Mouse (Mus musculus): ENCODE results near the gene Tbc1d20.

Gene Tbc1d20

DNA sequence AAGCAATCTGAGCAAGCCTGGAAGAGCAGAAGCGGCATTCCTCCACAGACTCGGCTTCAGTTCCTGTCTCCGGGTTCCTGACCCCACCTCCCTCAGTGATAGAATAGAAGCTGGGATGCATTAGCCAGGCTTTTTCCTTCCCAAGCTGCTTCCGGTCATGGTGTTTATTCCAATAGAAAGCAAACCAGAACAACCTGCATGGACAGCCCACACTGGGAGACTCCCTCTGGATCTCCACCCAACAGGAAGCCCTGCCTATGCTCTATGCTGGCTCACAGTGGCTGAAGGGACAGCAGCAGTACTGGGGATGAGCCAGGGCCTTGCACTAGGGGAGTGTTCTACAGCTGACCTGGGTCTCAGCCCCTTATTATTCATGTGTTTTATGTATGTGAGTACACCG lies 34.4 kb downstream of the Tbc1d20 start:
- DNase-seq = no peak

DNA sequence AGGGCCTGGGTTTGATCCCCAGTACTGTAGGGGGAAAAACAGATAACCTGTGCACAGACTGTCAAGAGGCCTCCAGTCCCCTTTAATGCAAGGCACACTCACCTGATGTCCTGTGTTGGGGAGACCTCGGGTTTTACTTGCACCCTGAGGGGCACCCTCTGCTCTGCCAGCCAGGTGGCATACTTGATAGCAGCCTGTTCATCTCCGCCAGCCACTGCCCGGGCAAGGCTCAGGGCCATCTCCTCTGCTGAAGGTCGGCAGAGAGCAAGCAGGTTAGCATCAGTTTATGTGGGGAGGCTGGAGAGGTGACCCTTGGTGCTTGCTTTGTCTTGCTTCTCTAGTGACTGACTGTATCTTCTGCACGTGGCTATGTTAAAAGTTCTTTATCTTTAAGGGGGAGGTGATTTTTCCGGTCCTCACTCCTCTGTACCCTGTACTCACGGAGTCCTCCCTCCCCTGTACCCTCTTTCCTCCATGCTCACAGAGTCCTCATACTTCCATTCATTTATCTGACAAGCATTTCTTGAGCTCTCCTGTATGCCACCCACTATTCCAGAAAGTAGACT lies 37.3 kb downstream of the Tbc1d20 start:
- DNase-seq = peak; percentile 27

DNA sequence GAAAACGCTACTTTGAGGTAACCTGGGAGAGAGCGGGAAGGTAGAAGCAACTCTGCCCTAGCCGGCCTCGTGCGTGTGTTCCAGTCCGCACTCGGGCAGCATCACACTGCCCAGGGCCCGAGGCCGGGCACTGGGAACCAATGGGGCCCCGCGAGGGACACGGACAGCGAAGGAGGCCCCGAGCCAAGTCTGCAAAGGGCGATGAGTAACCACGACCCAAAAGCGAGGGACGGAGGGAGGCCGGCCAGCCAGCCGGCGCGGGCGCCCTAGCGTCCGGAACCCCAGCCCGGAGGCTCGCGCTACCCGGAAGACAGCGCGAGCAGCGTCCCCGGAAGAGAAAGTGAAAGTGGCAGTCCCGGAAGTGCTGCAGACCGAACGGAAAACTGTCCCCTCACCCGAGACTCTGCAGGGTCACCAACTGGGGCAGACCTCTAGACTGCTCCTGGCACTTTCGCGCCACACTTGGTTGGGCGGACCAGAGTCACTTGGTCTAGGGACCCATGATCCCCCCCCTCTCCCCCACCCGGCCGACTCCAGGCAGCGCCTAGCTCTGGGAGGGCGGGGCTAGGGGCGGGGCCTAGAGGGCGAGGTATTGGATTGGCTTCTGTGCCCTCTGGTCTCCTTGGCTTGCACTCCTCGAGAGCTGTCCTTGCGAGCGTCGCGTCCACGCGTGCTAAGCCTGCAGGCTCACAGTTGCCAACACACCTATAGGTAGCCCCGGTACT lies 38.6 kb downstream of the Tbc1d20 start, which contains the start of gene Rbck1:
Rbck1 (minus strand) TSS at position 553 of the 725 bp plus-strand sequence.
- peak; percentile 87 for DNase-seq

DNA sequence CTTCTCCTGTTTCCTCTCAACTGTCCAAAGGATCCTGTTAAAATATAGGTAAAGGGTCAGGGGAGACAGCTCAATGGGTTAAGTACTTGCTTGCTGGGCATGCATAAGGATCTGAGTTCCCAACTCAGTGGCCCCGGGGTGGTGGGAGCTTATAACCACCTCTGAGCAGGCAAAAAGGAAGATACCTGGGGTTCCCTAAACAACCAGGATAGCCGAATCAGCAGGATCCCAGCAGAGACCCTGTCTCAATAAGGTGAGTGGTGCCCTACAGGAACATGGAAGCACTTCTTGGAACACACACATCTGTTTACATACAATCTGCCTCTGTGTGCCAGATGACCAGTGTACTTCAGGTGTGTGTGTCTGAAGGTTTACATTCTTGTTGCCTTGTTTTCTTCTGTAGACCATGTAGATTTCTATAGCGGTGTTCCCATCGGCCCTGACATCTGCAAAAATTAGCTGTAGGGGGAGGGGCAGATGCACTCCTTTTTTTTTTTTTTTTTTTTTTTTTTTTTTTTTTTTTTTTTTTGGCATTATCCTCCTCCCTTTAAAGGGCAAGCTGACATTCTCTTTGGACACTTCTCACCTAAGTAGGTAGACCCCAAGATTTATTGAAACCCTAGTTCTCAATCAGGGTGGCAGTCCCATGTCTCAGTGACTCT lies 39.8 kb downstream of the Tbc1d20 start:
- no peak for DNase-seq

DNA sequence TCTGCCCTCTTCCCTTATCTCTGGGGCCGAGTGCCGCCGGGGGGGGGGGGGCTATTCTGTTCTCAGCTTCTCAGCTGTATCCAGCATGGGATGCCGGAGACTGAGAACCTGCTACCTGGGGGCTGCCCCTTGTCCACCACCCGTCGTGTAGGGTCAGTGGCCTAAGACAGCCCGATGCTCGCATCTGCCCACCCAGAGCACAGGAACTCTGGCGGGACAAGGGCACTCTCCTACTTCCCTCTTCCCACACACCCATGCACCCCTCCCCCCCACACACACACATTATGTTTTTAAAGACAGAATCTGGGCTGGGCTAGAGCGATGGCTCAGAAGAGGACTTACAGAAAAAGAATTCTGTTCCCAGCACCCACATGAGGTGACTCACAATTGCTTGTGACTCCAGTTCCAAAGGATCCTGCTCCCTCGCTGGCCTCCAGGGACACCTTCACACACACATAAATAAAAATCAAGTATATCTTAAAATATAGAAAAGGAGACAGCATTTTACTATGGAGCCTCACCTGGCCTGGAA lies 41.7 kb downstream of the Tbc1d20 start:
- DNase-seq = no peak

DNA sequence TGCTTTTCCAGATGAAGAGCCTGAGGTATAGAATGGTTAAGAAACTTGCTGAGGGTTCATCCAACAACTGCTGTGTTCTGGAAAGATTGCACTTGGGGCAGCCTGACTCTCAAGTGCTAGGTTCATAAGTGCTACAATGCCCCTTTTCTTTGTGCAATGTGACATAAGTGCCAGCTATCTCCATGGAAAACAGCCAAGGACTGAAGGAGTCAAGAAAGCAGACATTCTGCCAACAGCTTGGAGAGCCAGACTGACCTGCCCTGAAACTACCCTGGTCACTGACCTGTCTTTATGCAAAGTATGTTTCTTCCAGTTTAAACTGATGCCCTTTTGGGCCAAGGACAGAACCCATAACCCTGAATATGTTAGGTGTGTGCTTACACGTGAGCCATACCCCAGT lies 43.2 kb downstream of the Tbc1d20 start:
- no peak for DNase-seq

DNA sequence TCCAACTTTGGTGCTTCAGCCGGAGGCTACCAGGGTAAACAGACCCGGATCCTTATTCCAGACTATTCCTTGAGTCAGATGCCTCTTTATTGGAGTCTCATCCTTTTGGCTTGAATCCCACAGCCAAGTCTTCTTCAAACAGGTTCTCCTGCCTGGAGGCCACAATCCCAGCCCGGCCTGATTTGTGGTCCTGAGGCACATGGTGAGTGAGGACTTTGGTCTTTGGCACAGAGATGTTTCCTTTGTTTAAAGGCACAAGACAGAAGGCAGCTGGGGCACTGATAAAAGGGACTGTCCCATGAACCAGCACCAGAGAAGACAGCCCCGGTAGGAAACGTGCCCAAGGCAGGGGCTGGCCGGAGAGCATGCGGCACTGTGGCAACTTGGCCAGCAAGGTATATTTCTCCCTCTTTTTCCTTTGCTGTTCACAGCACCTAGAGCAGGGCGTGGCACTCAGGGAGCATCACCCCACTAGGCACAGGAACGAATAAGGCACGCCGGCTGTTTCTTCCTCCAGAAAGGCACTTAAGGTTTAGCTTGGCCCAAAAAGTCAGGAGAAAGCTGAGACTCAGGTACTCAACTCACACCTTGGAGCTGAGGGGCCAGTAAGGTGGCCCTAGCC lies 44.1 kb downstream of the Tbc1d20 start:
- no peak for DNase-seq

DNA sequence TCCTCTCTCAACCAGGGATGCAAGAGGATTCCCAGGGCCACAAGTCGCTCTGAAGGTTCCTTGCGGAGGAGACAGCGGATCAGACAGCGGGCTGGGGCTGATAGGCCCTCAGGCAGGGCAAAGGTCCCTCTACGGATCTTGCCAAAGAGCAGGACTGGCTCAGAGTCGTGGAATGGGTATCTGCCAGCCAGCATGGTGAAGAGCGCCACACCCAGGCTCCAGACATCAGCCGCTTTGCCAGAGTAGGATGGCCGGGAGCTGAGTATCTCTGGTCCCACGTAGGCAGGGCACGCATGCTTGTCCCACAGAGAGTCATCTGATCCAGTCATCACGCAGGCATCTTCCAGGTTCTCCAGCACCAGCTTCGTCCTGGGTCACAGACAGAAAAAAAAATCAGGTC lies 44.7 kb downstream of the Tbc1d20 start:
- DNase-seq = no peak

DNA sequence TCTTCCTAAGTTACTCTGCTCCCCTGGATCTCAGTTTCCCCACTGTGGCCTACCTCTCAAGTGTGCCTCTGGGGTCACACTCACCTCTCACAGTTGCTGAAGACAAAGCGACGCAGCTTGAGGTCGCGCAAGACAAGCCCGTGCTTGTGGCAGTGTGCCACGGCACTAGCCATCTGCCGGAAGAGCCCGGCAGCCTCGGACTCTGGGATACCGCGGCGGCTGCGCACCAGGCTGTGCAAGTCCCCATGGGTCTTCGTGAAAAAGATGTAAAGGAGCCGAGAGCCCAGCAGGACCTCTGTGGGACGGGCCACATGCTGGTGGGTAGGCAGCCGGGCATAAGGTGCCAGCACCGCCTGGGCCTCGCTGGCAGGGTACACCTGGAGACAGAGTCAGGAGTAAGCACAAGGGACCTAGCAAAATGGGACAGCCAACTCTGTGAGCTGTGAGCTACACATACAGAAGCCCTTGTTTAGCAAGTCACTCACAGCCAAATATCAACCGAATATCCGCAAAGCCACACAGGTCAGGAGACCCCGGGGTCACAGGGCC lies 46.1 kb downstream of the Tbc1d20 start:
- no peak for DNase-seq

DNA sequence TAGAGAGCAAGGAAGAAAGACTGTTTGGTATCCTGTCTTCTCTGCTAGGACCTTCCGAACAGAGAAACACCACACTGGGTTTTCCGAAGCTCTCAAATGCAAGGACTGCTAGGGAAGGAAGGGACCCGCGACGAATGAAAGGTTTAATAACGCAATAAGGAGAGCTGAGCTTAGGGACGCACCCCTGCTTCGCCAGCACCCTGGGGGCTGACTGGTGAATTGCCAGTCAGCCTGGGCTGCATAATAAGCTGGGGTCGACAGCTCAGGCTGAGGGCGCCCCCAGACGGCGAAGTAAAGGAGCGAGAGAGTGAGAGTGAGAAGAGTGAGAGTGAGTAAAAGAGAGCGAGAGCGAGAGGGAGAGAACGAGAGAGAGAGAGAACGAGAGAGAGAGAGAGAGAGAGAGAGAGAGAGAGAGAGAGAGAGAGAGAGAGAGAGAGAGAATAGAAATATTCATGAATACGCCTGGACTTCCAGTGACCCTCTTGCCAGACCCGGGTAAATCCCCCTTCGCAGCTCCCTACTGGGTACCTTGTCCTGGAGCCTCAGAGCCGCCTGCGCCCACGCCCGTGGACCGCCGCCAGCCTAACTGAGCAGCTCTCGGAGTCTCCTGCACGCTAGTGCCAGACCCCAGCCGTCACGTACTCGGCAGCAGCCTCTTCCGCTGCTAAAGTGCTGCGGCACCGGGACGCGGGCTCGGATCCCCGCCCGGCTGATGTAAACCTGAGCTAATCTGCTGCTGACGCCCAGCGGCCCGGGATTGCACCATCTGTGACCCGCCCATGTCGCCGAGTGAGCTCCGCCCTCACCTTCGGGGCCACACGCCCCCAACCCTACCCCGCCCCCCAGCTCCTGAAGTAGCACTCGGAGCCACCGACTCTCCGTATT lies 49.9 kb downstream of the Tbc1d20 start, which contains the start of gene Trib3:
Trib3 (minus strand) TSS at position 704 of the 885 bp plus-strand sequence.
- DNase-seq = peak; percentile 95

DNA sequence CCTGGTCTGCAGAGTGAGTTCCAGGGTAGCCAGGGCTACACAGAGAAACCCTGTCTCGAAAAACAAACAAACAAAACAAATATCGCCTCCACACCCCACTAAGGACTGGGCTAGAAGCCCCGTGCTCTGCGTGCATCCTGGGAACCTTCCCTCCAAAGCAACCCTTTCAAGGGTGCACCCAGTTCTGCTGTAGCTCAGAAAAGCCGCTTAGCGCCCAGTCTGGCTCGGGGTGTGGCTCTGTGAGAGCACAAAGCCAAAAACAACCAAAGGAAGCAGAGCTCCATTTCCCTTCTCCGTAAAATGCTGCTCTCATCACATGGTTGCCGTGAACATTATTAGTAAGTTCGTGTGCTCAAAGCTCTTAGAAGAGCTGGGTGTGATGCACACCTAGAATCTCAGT lies 50.7 kb downstream of the Tbc1d20 start:
- peak; percentile 49 for DNase-seq

DNA sequence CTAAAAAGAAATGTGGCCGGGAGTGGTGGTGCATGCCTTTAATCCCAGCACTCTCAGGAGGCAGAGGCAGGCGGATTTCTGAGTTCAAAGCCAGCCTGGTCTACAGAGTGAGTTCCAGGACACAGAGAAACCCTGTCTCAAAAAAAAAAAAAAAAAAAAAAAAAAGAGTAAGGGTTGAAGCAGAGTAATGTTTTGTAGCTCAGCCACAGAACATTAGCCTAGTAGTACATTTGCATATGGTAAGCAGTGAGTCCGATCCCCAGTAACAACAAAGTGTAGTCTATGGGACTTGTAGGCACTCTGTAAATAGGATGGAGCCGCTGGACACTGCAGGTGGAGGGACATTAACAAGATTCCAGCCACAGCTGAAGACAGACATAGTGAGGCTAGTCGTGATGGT lies 51.3 kb downstream of the Tbc1d20 start:
- no peak for DNase-seq

DNA sequence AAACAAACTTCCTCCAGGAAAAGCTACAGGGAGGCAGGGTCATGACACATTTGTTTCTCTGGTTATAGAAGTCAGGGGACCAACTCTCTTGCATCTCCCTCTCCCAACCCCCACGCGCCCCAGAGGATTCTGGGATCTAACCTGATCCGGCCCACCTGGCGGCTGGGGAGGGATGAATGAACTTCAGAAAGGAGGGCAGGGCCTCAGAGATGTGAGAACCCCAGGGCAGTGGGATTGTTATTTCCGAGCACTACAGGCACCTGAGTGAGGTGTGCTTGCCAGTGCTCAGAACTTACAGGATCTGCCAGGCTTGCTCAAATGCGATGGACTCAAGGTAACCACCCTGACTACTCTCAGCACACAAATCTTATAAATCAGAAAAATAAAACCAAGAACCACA lies 51.8 kb downstream of the Tbc1d20 start:
- no peak for DNase-seq

DNA sequence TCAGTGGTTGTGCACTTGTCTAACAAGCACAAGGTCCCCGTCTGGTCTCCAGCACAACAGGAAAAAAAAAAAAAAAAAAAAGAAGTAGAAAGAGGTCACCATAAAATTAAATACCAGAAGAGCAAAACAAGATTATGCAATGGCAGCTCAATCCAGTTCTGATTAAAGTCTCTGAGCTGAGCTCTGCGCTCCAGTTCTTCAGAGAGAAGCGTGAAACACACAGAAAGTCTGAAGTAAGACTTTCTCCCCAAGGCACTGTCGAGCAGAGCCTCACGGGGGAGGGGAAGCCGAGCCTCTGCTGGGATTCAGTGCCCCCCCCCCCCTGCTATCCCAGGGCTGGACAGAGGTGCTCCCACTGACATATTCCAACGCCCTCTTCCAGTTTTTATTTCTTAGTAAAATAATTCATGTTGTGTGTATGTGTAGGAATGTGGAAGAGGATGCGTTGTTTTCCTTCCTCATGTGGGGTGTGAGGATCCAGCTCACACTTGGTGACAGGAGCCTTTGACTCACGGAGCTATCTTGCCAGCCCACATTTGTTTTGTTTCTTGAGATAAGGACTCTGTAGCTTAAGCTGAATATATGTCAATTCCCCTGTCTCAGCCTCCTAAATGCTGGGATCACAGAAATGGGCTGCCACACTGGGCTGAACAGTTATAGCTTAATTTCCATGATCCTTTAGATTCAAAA lies 53.3 kb downstream of the Tbc1d20 start:
- no peak for DNase-seq

DNA sequence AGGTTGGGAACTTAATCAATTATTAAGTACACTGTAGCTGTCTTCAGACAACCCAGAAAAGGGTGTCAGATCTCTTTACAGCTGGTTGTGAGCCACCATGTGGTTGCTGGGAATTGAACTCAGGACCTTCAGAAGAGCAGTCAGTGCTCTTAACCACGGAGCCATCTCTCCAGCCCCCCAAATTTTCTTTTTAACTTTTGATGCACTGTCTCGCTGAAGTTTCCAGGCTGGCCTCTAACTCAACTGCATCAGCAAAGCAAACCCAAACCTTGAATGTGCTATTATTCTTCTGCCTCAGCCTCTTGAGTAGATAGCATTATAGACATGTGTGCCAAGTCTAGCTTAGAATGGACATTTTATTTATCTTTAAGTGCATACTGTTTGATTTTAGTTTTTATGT lies 54.1 kb downstream of the Tbc1d20 start:
- DNase-seq = no peak

DNA sequence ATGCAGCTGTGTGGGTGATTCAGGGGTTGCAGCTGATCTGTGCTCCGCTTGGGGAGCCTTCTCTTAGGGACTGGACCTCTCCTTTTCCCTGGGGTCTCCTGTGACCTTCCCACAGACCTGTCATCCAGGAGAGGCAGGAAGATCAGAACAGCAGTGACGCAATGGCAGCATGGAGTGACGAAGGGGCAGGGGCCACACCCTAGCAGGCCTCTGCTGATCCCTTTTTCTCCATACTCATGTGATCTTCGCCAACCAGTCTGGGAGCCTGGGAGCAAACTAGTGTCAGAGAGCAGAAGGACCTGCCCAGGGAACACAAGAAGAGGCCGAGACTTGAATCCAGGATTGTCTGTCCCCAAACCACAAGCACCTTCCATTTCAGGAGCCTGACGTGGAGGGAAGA lies 55.6 kb downstream of the Tbc1d20 start:
- no peak for DNase-seq

DNA sequence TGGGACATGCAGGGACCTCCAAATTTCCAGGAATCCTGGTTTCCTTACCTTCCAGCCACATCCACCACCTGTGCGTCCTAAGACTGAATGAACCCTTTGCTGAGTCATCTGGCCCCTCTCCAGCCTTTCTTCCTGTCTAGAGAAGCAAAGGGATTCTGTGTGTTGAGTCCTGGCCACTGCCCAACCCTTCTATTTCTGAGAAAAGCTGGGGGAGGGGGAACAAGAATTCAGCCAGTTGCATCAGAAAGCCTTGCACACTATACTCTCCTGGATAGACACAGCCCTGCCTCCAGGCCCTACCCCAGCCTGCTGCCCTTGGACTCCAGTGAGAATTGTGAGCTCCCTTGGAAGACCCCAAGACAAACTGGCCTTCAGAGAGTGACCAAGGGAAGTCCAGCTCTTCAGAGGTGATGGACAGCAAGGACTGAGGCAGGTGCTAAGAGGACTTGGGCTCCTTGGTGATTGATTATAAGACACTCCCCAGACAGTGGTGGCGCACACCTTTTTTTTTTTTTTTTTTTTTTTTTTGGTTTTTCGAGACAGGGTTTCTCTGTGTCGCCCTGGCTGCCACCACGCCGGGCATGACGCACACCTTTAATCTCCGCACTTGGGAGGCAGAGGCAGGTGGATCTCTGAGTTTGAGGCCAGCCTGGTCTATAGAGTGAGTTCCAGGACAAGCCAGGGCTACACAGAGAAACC lies 56.4 kb downstream of the Tbc1d20 start:
- no peak for DNase-seq

DNA sequence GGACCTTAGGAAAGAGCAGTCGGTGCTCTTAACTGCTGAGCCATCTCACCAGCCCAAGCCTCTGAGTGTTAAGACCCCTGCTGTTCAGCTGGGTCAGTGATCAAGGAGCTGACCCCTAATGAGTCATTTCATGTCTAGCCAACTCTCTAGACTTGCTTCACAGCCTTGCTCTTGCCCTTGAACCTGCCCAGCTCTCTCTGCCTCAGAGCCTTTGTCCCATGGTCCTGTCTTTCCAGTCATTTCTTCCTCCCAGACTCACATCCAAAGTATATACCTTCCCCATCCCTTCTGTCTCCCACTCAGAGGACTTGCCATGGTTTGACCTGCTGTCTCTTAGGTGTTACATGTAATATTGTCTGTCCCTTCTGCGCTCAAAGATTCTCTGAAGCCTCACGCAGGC lies 63.6 kb downstream of the Tbc1d20 start:
- DNase-seq = no peak

DNA sequence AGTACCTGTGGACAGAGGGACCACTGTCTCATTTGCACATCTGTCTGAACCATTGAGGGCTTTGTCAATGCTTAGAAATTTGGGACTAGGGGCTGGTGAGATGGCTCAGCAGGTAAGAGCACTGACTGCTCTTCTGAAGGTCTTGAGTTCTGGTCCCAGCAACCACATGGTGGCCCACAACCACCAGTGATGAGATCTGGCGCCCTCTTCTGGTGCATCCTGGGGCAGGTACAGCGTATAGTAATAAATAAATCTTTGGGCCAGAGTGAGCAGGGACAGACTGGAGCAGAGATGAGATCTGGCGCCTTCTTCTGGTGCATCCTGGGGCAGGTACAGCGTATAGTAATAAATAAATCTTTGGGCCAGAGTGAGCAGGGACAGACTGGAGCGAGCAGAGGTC lies 65.3 kb downstream of the Tbc1d20 start:
- DNase-seq = peak; percentile 67

DNA sequence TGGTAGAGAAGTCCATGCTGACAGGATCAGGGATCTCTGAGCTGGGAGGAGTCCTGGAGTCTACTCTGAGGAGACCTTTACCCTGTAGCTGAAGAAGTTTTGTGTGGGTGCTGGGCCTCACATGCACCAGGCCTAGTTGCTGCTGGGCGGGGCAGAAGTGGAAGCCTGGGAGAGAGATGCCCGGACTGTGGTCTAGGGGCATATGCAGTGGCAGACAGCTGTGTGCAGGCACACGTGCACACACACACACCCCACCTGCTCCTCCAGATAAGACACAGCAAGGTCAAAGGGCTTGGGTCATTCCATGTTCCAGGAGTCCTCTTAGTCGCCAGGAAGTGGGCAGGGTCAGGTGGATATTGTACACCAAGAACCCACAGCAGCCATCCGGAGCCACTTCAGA lies 66.0 kb downstream of the Tbc1d20 start:
- peak; percentile 37 for DNase-seq

DNA sequence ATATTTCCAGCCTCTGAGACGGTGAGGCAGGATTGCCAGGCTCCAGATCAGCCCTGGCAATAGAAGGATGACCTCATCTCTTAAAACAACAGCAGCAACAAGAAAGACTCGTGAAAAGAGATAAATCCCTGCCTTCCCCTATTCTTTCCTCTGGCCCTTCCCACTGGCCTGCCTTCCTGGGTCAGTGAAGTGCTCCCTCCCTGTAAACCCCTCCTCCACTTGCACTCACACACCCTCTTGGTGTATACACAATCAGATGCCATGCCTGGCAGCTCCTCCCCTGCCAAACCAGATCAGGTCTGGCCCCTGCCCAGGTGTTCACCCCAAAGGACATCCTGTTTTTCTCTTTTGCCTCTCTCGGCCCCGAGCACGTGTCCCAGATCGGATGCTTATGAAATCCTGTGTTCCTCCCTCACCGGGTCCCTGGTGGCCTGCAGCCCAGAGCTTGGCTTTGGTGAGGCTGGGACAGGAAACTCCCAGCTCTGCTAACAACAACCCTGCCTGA lies 66.7 kb downstream of the Tbc1d20 start:
- DNase-seq = peak; percentile 36
